Mouse (Mus musculus) midbrain, postnatal 0 days (tissue): ENCODE results near the gene Pcsk5. TPM values are rescaled to one million over a fixed set of nuclear protein-coding genes. Genes with fewer than 3 reads are reported as not detected.

Experiments
- ATAC-seq: fragments of 200-750 bp; cut with Nextera tagmentation; 2 replicates; pipeline ENCODE4 v1.8.0; 2017; ENCODE audit warnings: moderate number of reproducible peaks, mild to moderate bottlenecking, moderate TSS enrichment, moderate library complexity; ENCODE audit not compliant: low FRiP score
- DNase-seq: peaks from one replicate; pipeline ENCODE4 v3.0.0-alpha.2; 2015; ENCODE audit warnings: low spot score
- H3K27ac ChIP-seq: fragments of 300-500 bp; sonication (generic); 2 replicates; pipeline ENCODE4 v1.5.1; 2014; ENCODE audit warnings: low read depth, mild to moderate bottlenecking, low read length, mixed read lengths
- H3K27me3 ChIP-seq: fragments of 300-500 bp; sonication (generic); 2 replicates; pipeline ENCODE4 v1.6.1; 2014; ENCODE audit warnings: low read length, control low read depth, mixed read lengths; ENCODE audit not compliant: insufficient read depth
- H3K36me3 ChIP-seq: fragments of 300-500 bp; sonication (generic); 2 replicates; pipeline ENCODE4 v1.6.1; 2014; ENCODE audit warnings: low read length, control low read depth, mixed read lengths; ENCODE audit not compliant: insufficient read depth
- H3K4me1 ChIP-seq: fragments of 300-500 bp; sonication (generic); 2 replicates; pipeline ENCODE4 v1.6.1; 2014; ENCODE audit warnings: mild to moderate bottlenecking, control low read depth, antibody characterized with exemption, low read length, mixed read lengths; ENCODE audit not compliant: insufficient read depth
- H3K4me2 ChIP-seq: fragments of 300-500 bp; sonication (generic); 2 replicates; pipeline ENCODE4 v1.6.1; 2014; ENCODE audit warnings: low read depth, mild to moderate bottlenecking, low read length, mixed read lengths; ENCODE audit not compliant: poor library complexity, severe bottlenecking
- H3K4me3 ChIP-seq: fragments of 300-500 bp; sonication (generic); 2 replicates; pipeline ENCODE4 v1.5.1; 2014; ENCODE audit warnings: low read depth, mild to moderate bottlenecking, low read length, moderate library complexity
- H3K9ac ChIP-seq: fragments of 300-500 bp; sonication (generic); replicated peaks from 2 replicates; pipeline ENCODE4 v1.6.1; 2014; ENCODE audit warnings: mild to moderate bottlenecking, low read length, moderate library complexity, mixed read lengths; ENCODE audit not compliant: poor library complexity, severe bottlenecking
- H3K9me3 ChIP-seq: fragments of 300-500 bp; sonication (generic); 2 replicates; pipeline ENCODE4 v1.6.1; 2016; ENCODE audit warnings: low read length, control low read depth
- CTCF ChIP-seq: IDR thresholded peaks from 2 replicates; pipeline ENCODE4 v1.5.1; 2016; ENCODE audit warnings: antibody characterized with exemption, mild to moderate bottlenecking
- WGBS: fragments of 180-500 bp; shearing (Covaris S2); extraction: QIAGEN DNeasy Blood & Tissue Kit; methylation state at CpG from one replicate; pipeline ENCODE4 v1.1.7; 2014; 5-methylcytosine and 5-hydroxymethylcytosine counted together
- polyA plus RNA-seq: library from polyadenylated mRNA; unstranded; fragments of >200 nt; fragmentation: Nextera tagmentation; extraction: Ambion mirVana; gene quantifications from 2 replicates; pipeline ENCODE4 v1.2.1, GENCODE M21; 2015
- total RNA-seq: library from RNA; depleted of rRNA; stranded (reverse); fragments of >200 nt; gene quantifications from 2 replicates; pipeline ENCODE4 v1.2.3, GENCODE M21; 2014

Pcsk5 gene
- total and polyA plus RNA-seq, 2 experiments from 2014 or later = 8.8 TPM

- Histone ChIP-seq H3K9me3 (no peaks in the 10 kb centered on the region), H3K4me1 (no peaks in the 10 kb centered on the region), H3K9ac (no peak overlapping the region), H3K4me3 (no peak overlapping the region), H3K27me3 (no peaks in the 10 kb centered on the region), H3K4me2 (no peak overlapping the region), H3K36me3 (no peaks in the 10 kb centered on the region), H3K27ac (no peak overlapping the region)
- DNase-seq = no peak
- WGBS = 88% methylated on average over 2 of the region's 2 CpGs
- no peak for ATAC-seq
- no peak for TF ChIP-seq CTCF
These were observed 92.1 kb downstream of the Pcsk5 start for GRCm38 (mm10) chr19:17745380-17745779.

DNA sequence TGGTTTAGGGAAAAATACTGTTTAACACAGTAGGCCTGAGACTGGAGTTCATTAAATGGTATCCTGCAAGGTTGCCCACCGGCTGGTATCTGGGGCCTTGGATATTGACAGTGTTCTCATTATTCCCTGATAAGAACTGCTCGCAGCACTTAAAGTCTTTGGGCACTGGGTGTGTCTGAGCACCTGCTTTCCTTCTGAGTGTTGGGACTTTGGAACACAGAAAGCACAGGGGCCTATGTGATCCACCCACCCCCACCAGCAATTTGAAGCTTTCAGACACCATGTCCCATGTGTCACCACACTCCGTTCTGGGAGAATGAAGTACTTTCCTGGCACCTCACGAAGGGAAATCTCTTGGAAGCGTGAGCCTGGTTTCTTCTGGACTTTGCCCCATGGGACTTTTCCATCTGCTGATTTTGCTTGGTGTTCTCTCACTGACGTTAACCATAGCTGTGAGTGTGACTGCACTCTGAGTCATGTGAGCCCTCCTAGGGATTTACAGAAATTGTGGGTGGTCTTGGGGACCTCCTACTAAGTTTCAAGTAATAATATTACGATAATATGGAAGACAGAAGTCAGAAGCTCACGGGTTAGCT, 92.9 kb downstream of the Pcsk5 start:
- H3K4me2 ChIP-seq = no peak overlapping the region

DNA sequence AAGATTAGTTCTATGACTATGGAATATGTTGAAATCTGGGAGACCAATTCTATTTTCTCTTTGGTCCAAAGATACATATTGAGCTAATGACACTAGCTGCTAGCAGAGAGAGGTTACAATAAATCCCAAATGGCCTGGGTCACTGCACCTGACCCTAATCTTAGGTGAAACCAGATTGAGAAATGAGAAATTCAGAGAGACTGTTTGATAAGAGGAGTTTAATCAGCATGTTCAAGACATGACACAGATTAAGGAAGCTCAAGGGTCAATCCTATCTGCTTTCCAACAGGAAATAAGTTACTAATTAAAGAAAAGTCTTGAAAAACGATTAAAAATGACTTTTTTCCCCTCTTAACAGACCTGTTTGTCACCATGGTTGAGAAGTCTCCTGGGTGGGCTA, 96.0 kb downstream of the Pcsk5 start:
- no peak for DNase-seq
- Histone ChIP-seq H3K4me2 (no peak overlapping the region), H3K36me3 (no peaks in the 10 kb centered on the region), H3K27me3 (no peaks in the 10 kb centered on the region), H3K9ac (no peak overlapping the region), H3K4me1 (no peaks in the 10 kb centered on the region), H3K9me3 (no peaks in the 10 kb centered on the region), H3K4me3 (no peak overlapping the region), H3K27ac (no peak overlapping the region)
- no peak for TF ChIP-seq CTCF
- no peak for ATAC-seq
- 23% methylated on average over 1 of the region's 1 CpGs for WGBS

More for the DNA sequence above, 92.9 kb downstream of the Pcsk5 start:
- H3K27me3 ChIP-seq = no peaks in the 10 kb centered on the region
- ATAC-seq = no peak
- H3K4me3 ChIP-seq = no peak overlapping the region
- H3K9me3 ChIP-seq = no peaks in the 10 kb centered on the region
- no peak for DNase-seq
- H3K4me1 ChIP-seq = no peaks in the 10 kb centered on the region
- WGBS = 91% methylated on average over 8 of the region's 8 CpGs
- H3K27ac ChIP-seq = no peak overlapping the region
- no peak for TF ChIP-seq CTCF
- no peak overlapping the region for H3K9ac ChIP-seq
- no peaks in the 10 kb centered on the region for H3K36me3 ChIP-seq

- Histone ChIP-seq H3K4me2 (no peak overlapping the region), H3K27ac (no peak overlapping the region), H3K27me3 (no peaks in the 10 kb centered on the region), H3K4me1 (no peaks in the 10 kb centered on the region), H3K4me3 (no peak overlapping the region), H3K9me3 (no peaks in the 10 kb centered on the region), H3K9ac (no peak overlapping the region), H3K36me3 (no peaks in the 10 kb centered on the region)
- TF ChIP-seq CTCF = no peak
- no peak for ATAC-seq
- no peak for DNase-seq
These were observed 104.7 kb downstream of the Pcsk5 start for GRCm38 (mm10) chr19:17732676-17733277.

- Histone ChIP-seq H3K4me2 (no peak overlapping the region), H3K4me3 (no peak overlapping the region), H3K9me3 (no peaks in the 10 kb centered on the region), H3K9ac (no peak overlapping the region), H3K4me1 (no peaks in the 10 kb centered on the region), H3K27ac (no peak overlapping the region), H3K27me3 (no peaks in the 10 kb centered on the region), H3K36me3 (no peaks in the 10 kb centered on the region)
- ATAC-seq = no peak
- TF ChIP-seq CTCF = no peak
- 86% methylated on average over 10 of the region's 10 CpGs for WGBS
- no peak for DNase-seq
These were observed 120.4 kb downstream of the Pcsk5 start for GRCm38 (mm10) chr19:17717066-17717465.

- Histone ChIP-seq H3K4me2 (no peak overlapping the region), H3K9ac (no peak overlapping the region), H3K27ac (no peak overlapping the region), H3K4me1 (no peaks in the 10 kb centered on the region), H3K27me3 (no peaks in the 10 kb centered on the region), H3K4me3 (no peak overlapping the region), H3K9me3 (no peaks in the 10 kb centered on the region), H3K36me3 (no peaks in the 10 kb centered on the region)
- no peak for TF ChIP-seq CTCF
- no peak for ATAC-seq
- DNase-seq = peak; percentile 46
- 78% methylated on average over 9 of the region's 9 CpGs for WGBS
These were observed 122.0 kb downstream of the Pcsk5 start for GRCm38 (mm10) chr19:17715281-17715955.
